Mouse (Mus musculus) ES-Bruce4 (cell line): Measurements from ENCODE around the gene Limd1.

Source experiments
- CTCF ChIP-seq: IDR thresholded peaks from one replicate; pipeline ENCODE4 v1.8.1; 2011; ENCODE audit warnings: low read depth, low read length
- EP300 ChIP-seq: IDR thresholded peaks from 2 replicates; pipeline ENCODE4 v1.6.1; 2011; ENCODE audit warnings: low read depth, low read length; ENCODE audit not compliant: insufficient read depth
- POLR2A ChIP-seq: IDR thresholded peaks from one replicate; pipeline ENCODE4 v1.8.1; 2011; ENCODE audit warnings: low read length; ENCODE audit not compliant: insufficient read depth

- TF ChIP-seq EP300 = no peak
- TF ChIP-seq CTCF = no peak
- no peak for TF ChIP-seq POLR2A
Measured at GRCm38 (mm10) chr9:123538189-123538588, 59.7 kb downstream of the Limd1 start.
